Mouse (Mus musculus): Measurements from ENCODE around the gene Klf14. TPM values are rescaled to one million over a fixed set of nuclear protein-coding genes. Genes with fewer than 3 reads are reported as not detected.
A peak's percentile ranks its signal among the peaks of the same experiment; 100 is the strongest.

The Klf14 gene
- polyA plus RNA-seq, 1 experiment from 2014 or later = 0.07 TPM

DNA sequence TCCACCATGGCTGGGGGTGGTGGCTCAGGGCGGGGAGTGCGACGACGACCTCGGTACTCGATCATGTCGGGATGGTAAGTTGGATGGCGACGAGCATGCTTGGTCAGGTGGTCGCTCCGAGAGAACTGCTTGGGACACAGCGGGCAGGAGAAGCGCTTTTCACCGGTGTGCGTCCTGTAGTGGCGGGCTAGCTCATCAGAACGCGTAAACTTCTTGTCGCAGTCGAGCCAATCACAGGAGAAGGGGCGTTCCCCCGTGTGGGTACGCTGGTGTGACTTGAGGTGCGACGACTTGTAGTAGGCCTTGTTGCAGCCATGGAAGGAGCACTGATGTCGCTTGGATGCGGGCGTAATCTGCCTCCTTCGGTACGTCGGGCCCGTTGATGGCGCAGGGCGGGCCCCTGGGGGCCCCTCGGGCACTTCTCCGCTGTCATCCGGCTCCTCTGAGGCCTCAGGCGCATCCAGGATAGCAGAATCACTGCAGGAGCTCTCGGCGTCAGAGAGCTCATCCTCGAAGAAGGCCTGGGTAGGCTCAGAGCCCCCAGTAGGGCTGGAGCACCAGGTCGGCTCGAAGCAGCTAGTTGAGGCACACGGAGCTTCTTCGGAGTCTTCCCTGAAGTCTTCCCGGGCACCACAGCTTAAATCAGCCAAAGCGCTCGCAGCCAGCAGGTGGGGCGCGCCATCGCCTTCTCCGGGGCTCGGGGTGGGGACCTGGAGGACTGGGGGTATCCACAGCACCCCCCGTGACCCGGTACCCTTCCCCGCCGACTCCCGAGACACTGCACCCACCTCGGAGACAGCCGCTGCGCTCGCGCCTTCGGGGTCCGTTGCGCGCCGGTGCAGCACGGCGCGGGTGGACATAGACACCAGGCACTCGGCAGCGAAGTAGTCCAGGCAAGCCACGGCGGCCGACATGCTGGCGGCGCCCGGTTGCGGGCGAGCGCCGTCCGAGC, 818 bp downstream of the Klf14 start:
- no peak for ATAC-seq (ENCODE audit: low FRiP score, low TSS enrichment)
- peak; percentile 79 for DNase-seq
- no peaks in the 10 kb centered on the region for H3K36me3 ChIP-seq (ENCODE audit: control insufficient read depth, insufficient read depth, low read length)
- peak overlapping the region; percentile 54 for H3K4me2 ChIP-seq (ENCODE audit: low read length)
- 2% methylated on average over 84 of the region's 84 CpGs for WGBS
- H3K27me3 ChIP-seq (ENCODE audit: control insufficient read depth, insufficient read depth, low read length) = peaks cover 65% of the 10 kb centered on the region
- no peaks in the 10 kb centered on the region for H3K4me1 ChIP-seq (ENCODE audit: control insufficient read depth, insufficient read depth, low read length)
- no peak overlapping the region for H3K9ac ChIP-seq (replicated peaks; ENCODE audit: low read length)
- peak overlapping the region; percentile 38 for H3K4me3 ChIP-seq (replicated peaks; ENCODE audit: low read depth, low read length)
- peaks cover 35% of the 10 kb centered on the region for H3K9me3 ChIP-seq (ENCODE audit: control insufficient read depth, low read length)
- no peak overlapping the region for H3K27ac ChIP-seq (replicated peaks; ENCODE audit: low read depth, low read length)

DNA sequence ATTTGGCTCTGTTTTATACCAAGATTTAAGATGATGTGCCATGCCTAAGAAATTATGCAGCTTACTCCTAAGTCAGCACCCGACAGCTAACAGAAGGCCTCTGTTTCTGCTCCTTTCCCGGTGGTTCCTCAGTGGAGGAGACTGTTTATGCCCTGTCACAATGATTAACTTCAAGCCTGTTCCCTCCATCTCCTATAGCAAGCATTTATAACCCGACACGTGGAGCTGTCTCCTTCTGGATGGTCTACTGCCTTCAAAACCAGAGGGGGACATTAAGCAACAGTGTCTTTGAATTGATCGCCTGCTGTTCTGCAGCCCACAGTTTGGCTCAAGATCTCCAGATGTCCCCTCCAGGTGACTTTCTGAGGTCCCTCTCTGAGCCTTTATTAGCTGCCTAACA, 19.6 kb downstream of the Klf14 start:
- Histone ChIP-seq H3K4me1 (ENCODE audit: control insufficient read depth, insufficient read depth, low read length) (no peaks in the 10 kb centered on the region), H3K4me2 (ENCODE audit: low read length) (no peak overlapping the region), H3K9me3 (ENCODE audit: control insufficient read depth, low read length) (no peaks in the 10 kb centered on the region), H3K4me3 (replicated peaks; ENCODE audit: low read depth, low read length) (no peak overlapping the region), H3K9ac (replicated peaks; ENCODE audit: low read length) (no peak overlapping the region), H3K27ac (replicated peaks; ENCODE audit: low read depth, low read length) (no peak overlapping the region), H3K36me3 (ENCODE audit: control insufficient read depth, insufficient read depth, low read length) (no peaks in the 10 kb centered on the region), H3K27me3 (ENCODE audit: control insufficient read depth, insufficient read depth, low read length) (no peaks in the 10 kb centered on the region)
- 44% methylated on average over 5 of the region's 5 CpGs for WGBS
- no peak for ATAC-seq (ENCODE audit: low FRiP score, low TSS enrichment)
- no peak for DNase-seq

DNA sequence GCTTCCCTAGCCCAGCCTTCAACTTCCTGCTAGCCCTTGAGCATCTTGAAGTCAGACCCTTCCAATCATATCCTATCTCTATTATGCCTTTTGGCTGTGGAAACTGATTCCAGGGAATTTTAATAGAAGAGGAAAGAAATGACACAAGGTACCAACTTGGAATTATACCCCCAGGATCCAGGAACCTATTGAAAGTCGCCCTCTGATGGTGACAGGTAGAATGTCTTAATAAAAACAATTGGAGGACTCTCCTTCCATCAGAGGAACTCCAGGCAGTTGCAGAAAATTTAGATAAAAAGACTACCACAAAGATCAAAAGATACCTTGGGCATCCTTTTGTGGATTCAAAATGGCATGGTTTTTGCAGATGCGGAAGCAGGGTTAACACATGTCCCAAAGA, 36.1 kb downstream of the Klf14 start:
- H3K27me3 ChIP-seq (ENCODE audit: control insufficient read depth, insufficient read depth, low read length) = no peaks in the 10 kb centered on the region
- H3K9me3 ChIP-seq (ENCODE audit: control insufficient read depth, low read length) = no peaks in the 10 kb centered on the region
- DNase-seq = peak; percentile 53
- H3K9ac ChIP-seq (replicated peaks; ENCODE audit: low read length) = no peak overlapping the region
- H3K4me2 ChIP-seq (ENCODE audit: low read length) = no peak overlapping the region
- ATAC-seq (ENCODE audit: low FRiP score, low TSS enrichment) = no peak
- H3K4me1 ChIP-seq (ENCODE audit: control insufficient read depth, insufficient read depth, low read length) = no peaks in the 10 kb centered on the region
- no peak overlapping the region for H3K4me3 ChIP-seq (replicated peaks; ENCODE audit: low read depth, low read length)
- no peak overlapping the region for H3K27ac ChIP-seq (replicated peaks; ENCODE audit: low read depth, low read length)
- no peaks in the 10 kb centered on the region for H3K36me3 ChIP-seq (ENCODE audit: control insufficient read depth, insufficient read depth, low read length)
- 41% methylated on average over 2 of the region's 2 CpGs for WGBS

DNA sequence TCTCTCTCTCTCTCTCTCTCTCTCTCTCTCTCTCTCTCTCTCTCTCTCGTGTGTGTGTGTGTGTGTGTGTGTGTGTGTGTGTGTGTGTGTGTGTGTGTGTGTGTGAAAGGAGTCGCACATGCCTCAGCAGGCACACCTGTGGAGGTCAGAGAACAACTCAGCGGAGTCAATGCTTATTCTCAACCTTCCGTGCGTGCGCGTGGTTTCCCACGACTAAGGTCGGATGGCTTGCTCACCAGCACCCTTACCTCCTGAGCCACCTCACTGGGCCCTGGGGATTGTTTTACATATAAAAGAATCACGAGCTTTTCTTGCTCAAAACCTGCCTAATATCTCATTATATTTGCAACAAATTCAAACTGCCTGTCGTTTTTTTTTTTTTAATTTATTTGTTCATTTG, 37.1 kb downstream of the Klf14 start:
- no peaks in the 10 kb centered on the region for H3K9me3 ChIP-seq (ENCODE audit: control insufficient read depth, low read length)
- H3K36me3 ChIP-seq (ENCODE audit: control insufficient read depth, insufficient read depth, low read length) = no peaks in the 10 kb centered on the region
- H3K9ac ChIP-seq (replicated peaks; ENCODE audit: low read length) = no peak overlapping the region
- no peaks in the 10 kb centered on the region for H3K27me3 ChIP-seq (ENCODE audit: control insufficient read depth, insufficient read depth, low read length)
- DNase-seq (no peak), ATAC-seq (ENCODE audit: low FRiP score, low TSS enrichment) (no peak)
- H3K4me3 ChIP-seq (replicated peaks; ENCODE audit: low read depth, low read length) = no peak overlapping the region
- no peaks in the 10 kb centered on the region for H3K4me1 ChIP-seq (ENCODE audit: control insufficient read depth, insufficient read depth, low read length)
- peak overlapping the region; percentile 60 for H3K4me2 ChIP-seq (ENCODE audit: low read length)
- 62% methylated on average over 10 of the region's 11 CpGs for WGBS
- H3K27ac ChIP-seq (replicated peaks; ENCODE audit: low read depth, low read length) = no peak overlapping the region

- H3K9me3 ChIP-seq (ENCODE audit: control insufficient read depth, low read length) = no peaks in the 10 kb centered on the region
- DNase-seq (peak; percentile 77), ATAC-seq (ENCODE audit: low FRiP score, low TSS enrichment) (no peak)
- H3K4me3 ChIP-seq (replicated peaks; ENCODE audit: low read depth, low read length) = peak overlapping the region; percentile 30
- peak overlapping the region; percentile 44 for H3K9ac ChIP-seq (replicated peaks; ENCODE audit: low read length)
- H3K27ac ChIP-seq (replicated peaks; ENCODE audit: low read depth, low read length) = peak overlapping the region; percentile 64
- no peaks in the 10 kb centered on the region for H3K4me1 ChIP-seq (ENCODE audit: control insufficient read depth, insufficient read depth, low read length)
- 19% methylated on average over 21 of the region's 21 CpGs for WGBS
- H3K36me3 ChIP-seq (ENCODE audit: control insufficient read depth, insufficient read depth, low read length) = no peaks in the 10 kb centered on the region
- H3K27me3 ChIP-seq (ENCODE audit: control insufficient read depth, insufficient read depth, low read length) = no peaks in the 10 kb centered on the region
- H3K4me2 ChIP-seq (ENCODE audit: low read length) = peak overlapping the region; percentile 60
These were observed 37.8 kb downstream of the Klf14 start for GRCm38 (mm10) chr6:30920834-30921675.

DNA sequence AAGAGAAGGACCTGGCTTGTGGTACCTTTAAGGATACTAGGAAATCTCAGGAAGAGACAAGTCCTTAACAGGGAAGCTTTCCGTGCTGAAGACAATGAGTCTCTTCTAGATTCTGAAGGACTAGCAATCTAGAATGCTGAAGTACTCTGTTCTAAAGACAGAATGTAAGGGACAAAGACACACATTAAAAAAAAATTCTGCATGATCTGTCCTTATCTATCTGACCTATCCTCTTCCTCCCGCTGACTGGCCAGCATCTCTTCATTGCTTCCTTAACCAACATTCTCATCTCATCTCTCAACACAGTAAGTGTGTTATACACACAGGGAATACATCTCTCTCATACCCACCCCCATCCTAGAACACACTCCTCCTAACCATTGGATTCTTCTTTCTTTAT, 43.4 kb downstream of the Klf14 start, which contains the start of gene Tsga13:
TSS of gene Tsga13 (minus strand) at position 101 of the 400 bp plus-strand sequence.
- DNase-seq (no peak), ATAC-seq (ENCODE audit: low FRiP score, low TSS enrichment) (no peak)
- no peaks in the 10 kb centered on the region for H3K36me3 ChIP-seq (ENCODE audit: control insufficient read depth, insufficient read depth, low read length)
- H3K9me3 ChIP-seq (ENCODE audit: control insufficient read depth, low read length) = no peaks in the 10 kb centered on the region
- H3K4me2 ChIP-seq (ENCODE audit: low read length) = no peak within 1 kb of the TSS
- H3K27ac ChIP-seq (replicated peaks; ENCODE audit: low read depth, low read length) = no peak within 1 kb of the TSS
- H3K4me1 ChIP-seq (ENCODE audit: control insufficient read depth, insufficient read depth, low read length) = no peaks in the 10 kb centered on the region
- H3K9ac ChIP-seq (replicated peaks; ENCODE audit: low read length) = no peak within 1 kb of the TSS
- H3K4me3 ChIP-seq (replicated peaks; ENCODE audit: low read depth, low read length) = no peak within 1 kb of the TSS
- H3K27me3 ChIP-seq (ENCODE audit: control insufficient read depth, insufficient read depth, low read length) = no peaks in the 10 kb centered on the region
- WGBS = 92% methylated on average over 2 of the region's 2 CpGs

DNA sequence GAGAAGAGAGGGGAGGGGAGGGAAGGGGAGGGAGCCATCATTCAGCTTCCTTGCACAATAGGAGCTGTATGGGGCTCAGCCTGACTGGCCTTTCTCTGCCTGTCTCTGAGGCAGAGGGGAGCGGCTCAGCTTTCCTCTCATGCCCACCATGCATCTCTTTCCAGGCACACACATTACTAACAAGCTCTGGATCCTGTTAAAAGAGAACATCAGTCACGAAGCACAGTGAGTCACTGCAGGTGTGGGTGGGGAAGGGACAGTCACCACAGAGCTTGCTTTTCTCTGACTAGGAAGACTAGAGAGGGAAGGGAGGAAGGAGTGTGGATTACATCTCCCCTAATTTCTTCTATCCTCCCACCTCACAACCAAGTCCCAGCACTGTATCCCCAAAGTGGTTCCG, 50.9 kb downstream of the Klf14 start:
- Histone ChIP-seq H3K9me3 (ENCODE audit: control insufficient read depth, low read length) (no peaks in the 10 kb centered on the region), H3K4me3 (replicated peaks; ENCODE audit: low read depth, low read length) (no peak overlapping the region), H3K4me1 (ENCODE audit: control insufficient read depth, insufficient read depth, low read length) (peaks cover 8% of the 10 kb centered on the region), H3K36me3 (ENCODE audit: control insufficient read depth, insufficient read depth, low read length) (no peaks in the 10 kb centered on the region), H3K27me3 (ENCODE audit: control insufficient read depth, insufficient read depth, low read length) (no peaks in the 10 kb centered on the region), H3K27ac (replicated peaks; ENCODE audit: low read depth, low read length) (no peak overlapping the region; the same call in 1 of the 2 replicates), H3K4me2 (ENCODE audit: low read length) (no peak overlapping the region), H3K9ac (replicated peaks; ENCODE audit: low read length) (no peak overlapping the region)
- WGBS = 41% methylated on average over 3 of the region's 3 CpGs
- ATAC-seq (ENCODE audit: low FRiP score, low TSS enrichment) = no peak
- peak; percentile 27 for DNase-seq

All from midbrain, embryonic 14.5 days (tissue).